Mouse (Mus musculus) liver, adult 2 months (tissue): ENCODE measurements around the gene 4833439L19Rik.

Experiments
- CTCF ChIP-seq: fragments of 200-500 bp; IDR thresholded peaks from 2 replicates; pipeline ENCODE4 v1.5.1; 2011; ENCODE audit warnings: low read depth, low read length, control low read depth
- POLR2A ChIP-seq: fragments of 200-500 bp; IDR thresholded peaks from 2 replicates; pipeline ENCODE4 v1.6.1; 2011; ENCODE audit warnings: low read length, control low read depth; ENCODE audit not compliant: insufficient read depth; ENCODE audit errors: extremely low read depth

DNA sequence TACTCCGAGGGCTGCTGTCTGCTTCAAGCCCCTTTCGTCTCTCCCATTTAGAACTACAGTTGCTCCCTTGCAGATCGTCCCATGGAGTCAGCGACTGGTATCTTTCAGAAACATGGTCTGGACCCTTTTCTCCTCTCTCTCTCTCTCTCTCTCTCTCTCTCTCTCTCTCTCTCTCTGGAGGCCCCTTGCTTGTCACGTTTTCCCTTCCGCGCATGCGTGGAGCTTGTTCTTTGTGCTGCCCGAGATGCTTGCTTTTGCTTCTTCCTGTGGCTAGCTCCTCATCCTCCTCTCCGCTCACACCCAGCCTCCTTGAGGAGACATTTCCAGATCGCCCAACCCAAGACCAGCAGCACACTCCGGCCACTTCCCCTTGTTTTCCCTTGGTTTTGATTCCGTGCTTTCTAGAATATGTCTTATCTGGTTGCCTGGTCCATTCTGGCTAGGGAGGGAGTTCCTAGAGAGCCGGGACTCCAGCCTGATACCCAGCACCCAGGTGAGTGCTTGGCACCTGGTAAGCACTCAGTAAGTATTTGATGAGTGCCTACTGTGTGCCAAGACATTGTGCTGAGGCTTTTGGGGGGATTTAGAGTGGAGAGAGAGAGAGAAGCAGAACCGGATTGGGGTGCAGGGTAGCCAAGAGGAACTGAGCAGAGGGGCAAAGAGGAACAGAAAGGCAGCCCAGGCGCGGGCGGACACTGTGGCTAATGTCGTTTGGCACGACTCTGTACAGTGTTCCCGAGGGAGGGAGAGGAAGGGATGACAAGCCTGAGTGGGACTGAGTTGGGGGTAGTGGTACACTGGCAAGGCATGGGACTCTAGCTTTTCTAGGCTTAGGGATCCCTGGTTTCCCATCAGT, 12.6 kb upstream of the 4833439L19Rik start:
- no peak for TF ChIP-seq CTCF
- TF ChIP-seq POLR2A, result no peak
